Mouse (Mus musculus) ES-E14 (cell line): ENCODE measurements around the gene Mt3. TPM values are rescaled to one million over a fixed set of nuclear protein-coding genes. Genes with fewer than 3 reads are reported as not detected.

Experiments used
- DNase-seq: peaks from one replicate; pipeline ENCODE4 v3.0.0-alpha.2; 2013; ENCODE audit warnings: low read depth, low spot score
- H3K27ac ChIP-seq: 2 replicates; pipeline ENCODE4 v1.5.1; 2012; ENCODE audit warnings: low read depth, mild to moderate bottlenecking, low read length, moderate library complexity, mixed read lengths; ENCODE audit not compliant: poor library complexity, insufficient read depth, severe bottlenecking
- H3K36me3 ChIP-seq: 2 replicates; pipeline ENCODE4 v1.6.1; 2012; ENCODE audit warnings: mild to moderate bottlenecking, low read length, moderate library complexity, mixed read lengths; ENCODE audit not compliant: control insufficient read depth, poor library complexity, insufficient read depth, severe bottlenecking
- H3K4me1 ChIP-seq, 2 experiments: fragments of 150-350 bp in 1 of 2; sonication (generic) in 1 of 2; 2 replicates each; pipeline ENCODE4 v1.6.1; 2012; ENCODE audit warnings: low read length in 2 of 2, mild to moderate bottlenecking in 1 of 2, mixed read lengths in 1 of 2; ENCODE audit not compliant: control insufficient read depth in 2 of 2, insufficient read depth in 2 of 2, poor library complexity in 1 of 2
- H3K4me3 ChIP-seq, 2 experiments: fragments of 150-350 bp in 1 of 2; sonication (generic) in 1 of 2; 2 replicates each; pipeline ENCODE4 v1.5.1; 2012; ENCODE audit warnings: low read length in 2 of 2, low read depth in 1 of 2, mild to moderate bottlenecking in 1 of 2, mixed read lengths in 1 of 2; ENCODE audit not compliant: insufficient read depth in 1 of 2, poor library complexity in 1 of 2, severe bottlenecking in 1 of 2
- H3K9ac ChIP-seq: 2 replicates; pipeline ENCODE4 v1.6.1; 2012; ENCODE audit warnings: low read depth, mild to moderate bottlenecking, low read length, mixed read lengths; ENCODE audit not compliant: poor library complexity, insufficient read depth, severe bottlenecking
- H3K9me3 ChIP-seq: fragments of 150-350 bp; sonication (generic); 2 replicates; pipeline ENCODE4 v1.6.1; 2012; ENCODE audit warnings: low read depth, mild to moderate bottlenecking, low read length; ENCODE audit not compliant: control insufficient read depth, insufficient read depth
- CHD2 ChIP-seq: IDR thresholded peaks from 2 replicates; pipeline ENCODE4 v1.6.1; 2014; ENCODE audit warnings: mild to moderate bottlenecking, low read depth, low read length, inconsistent platforms
- HCFC1 ChIP-seq: IDR thresholded peaks from 2 replicates; pipeline ENCODE4 v1.6.1; 2012; ENCODE audit warnings: low read length, inconsistent platforms, borderline replicate concordance; ENCODE audit not compliant: insufficient read depth
- MAFK ChIP-seq: IDR thresholded peaks from 2 replicates; pipeline ENCODE4 v1.6.1; 2014; ENCODE audit warnings: mild to moderate bottlenecking, low read depth, low read length, inconsistent platforms; ENCODE audit not compliant: insufficient read depth
- ZC3H11A ChIP-seq: IDR thresholded peaks from 2 replicates; pipeline ENCODE4 v1.6.1; 2012; ENCODE audit warnings: low read depth, mild to moderate bottlenecking, inconsistent platforms, low read length, borderline replicate concordance
- ZNF384 ChIP-seq: IDR thresholded peaks from 2 replicates; pipeline ENCODE4 v1.6.1; 2012; ENCODE audit warnings: low read depth, low read length, inconsistent platforms
- in situ Hi-C, 2 experiments: fragments of 600-800 bp; cut with MboI; formaldehyde crosslinking; loops; one replicate each; pipeline ENCODE4 v1.15.1; 2025; ENCODE audit warnings: low sequenced_read_pairs in 2 of 2, inconsistent platforms in 1 of 2; ENCODE audit not compliant: unreplicated experiment in 2 of 2
- total RNA-seq: library from RNA; depleted of rRNA; stranded (reverse); fragments of 300-350 nt; gene quantifications from 2 replicates; pipeline ENCODE4 v1.2.3, GENCODE M21; 2012

The Mt3 gene
- total RNA-seq, 1 experiment, result 6.6 TPM

GRCm38 (mm10) chr8:94122711-94123468 lies 29.5 kb upstream of the Mt3 start:
- H3K4me3 ChIP-seq, result no peak overlapping the region
- DNase-seq, result no peak
- TF ChIP-seq HCFC1, result no peak
- no peak for TF ChIP-seq ZC3H11A
- TF ChIP-seq MAFK, result no peak
- TF ChIP-seq ZNF384, result no peak
- no peak for TF ChIP-seq CHD2
- H3K9me3 ChIP-seq, result no peaks in the 10 kb centered on the region
- peaks cover 0 to 3% of the 10 kb centered on the region in 2 experiments; a peak in 2 of 4 replicates for H3K4me1 ChIP-seq
- no peak overlapping the region for H3K27ac ChIP-seq
- in situ Hi-C loops, result no loop called here
- H3K9ac ChIP-seq, result no peak overlapping the region
- H3K36me3 ChIP-seq, result no peaks in the 10 kb centered on the region

- Histone ChIP-seq H3K9me3 (no peaks in the 10 kb centered on the region), H3K4me3 (no peak overlapping the region), H3K27ac (no peak overlapping the region), H3K4me1 (no peaks in the 10 kb centered on the region), H3K9ac (no peak overlapping the region), H3K36me3 (no peaks in the 10 kb centered on the region)
- DNase-seq, result no peak
- TF ChIP-seq HCFC1, result no peak
- no peak for TF ChIP-seq CHD2
- TF ChIP-seq ZC3H11A, result no peak
- TF ChIP-seq MAFK, result no peak
- TF ChIP-seq ZNF384, result no peak
- in situ Hi-C loops, result no loop called here
Measured at GRCm38 (mm10) chr8:94127711-94128110, 24.7 kb upstream of the Mt3 start.

- in situ Hi-C loops, result no loop called here
- no peak overlapping the region for H3K9ac ChIP-seq
- no peak for DNase-seq
- no peaks in the 10 kb centered on the region for H3K9me3 ChIP-seq
- H3K36me3 ChIP-seq, result no peaks in the 10 kb centered on the region
- no peak for TF ChIP-seq CHD2
- no peak for TF ChIP-seq MAFK
- TF ChIP-seq ZC3H11A, result no peak
- no peak for TF ChIP-seq ZNF384
- no peak for TF ChIP-seq HCFC1
- no peaks in the 10 kb centered on the region for H3K4me1 ChIP-seq
- H3K27ac ChIP-seq, result no peak overlapping the region
- no peak overlapping the region for H3K4me3 ChIP-seq
Measured at GRCm38 (mm10) chr8:94129133-94129789, 23.1 kb upstream of the Mt3 start.

- TF ChIP-seq ZC3H11A (no peak), HCFC1 (no peak), ZNF384 (no peak), CHD2 (no peak), MAFK (no peak)
- no peak for DNase-seq
- Histone ChIP-seq H3K4me1 (no peaks in the 10 kb centered on the region), H3K36me3 (no peaks in the 10 kb centered on the region), H3K4me3 (no peak overlapping the region), H3K27ac (no peak overlapping the region), H3K9ac (no peak overlapping the region), H3K9me3 (no peaks in the 10 kb centered on the region)
- in situ Hi-C loops, result no loop called here
Measured at GRCm38 (mm10) chr8:94130126-94130525, 22.3 kb upstream of the Mt3 start.
